Mouse (Mus musculus) layer of hippocampus, postnatal 36 days (tissue): ENCODE measurements around the gene Lcmt1. TPM values are rescaled to one million over a fixed set of nuclear protein-coding genes. Genes with fewer than 3 reads are reported as not detected.
A peak's percentile ranks its signal among the peaks of the same experiment; 100 is the strongest.

Experiments
- DNase-seq, 2 experiments: peaks; one replicate each; pipeline ENCODE4 v3.0.0; 2022
- total RNA-seq, 2 experiments: library from RNA; stranded (reverse); gene quantifications; 2 replicates each; pipeline ENCODE4 v1.2.3; 2021

The Lcmt1 gene
- total RNA-seq = 10 to 100 TPM; 86.7 to 91.0 TPM

DNA sequence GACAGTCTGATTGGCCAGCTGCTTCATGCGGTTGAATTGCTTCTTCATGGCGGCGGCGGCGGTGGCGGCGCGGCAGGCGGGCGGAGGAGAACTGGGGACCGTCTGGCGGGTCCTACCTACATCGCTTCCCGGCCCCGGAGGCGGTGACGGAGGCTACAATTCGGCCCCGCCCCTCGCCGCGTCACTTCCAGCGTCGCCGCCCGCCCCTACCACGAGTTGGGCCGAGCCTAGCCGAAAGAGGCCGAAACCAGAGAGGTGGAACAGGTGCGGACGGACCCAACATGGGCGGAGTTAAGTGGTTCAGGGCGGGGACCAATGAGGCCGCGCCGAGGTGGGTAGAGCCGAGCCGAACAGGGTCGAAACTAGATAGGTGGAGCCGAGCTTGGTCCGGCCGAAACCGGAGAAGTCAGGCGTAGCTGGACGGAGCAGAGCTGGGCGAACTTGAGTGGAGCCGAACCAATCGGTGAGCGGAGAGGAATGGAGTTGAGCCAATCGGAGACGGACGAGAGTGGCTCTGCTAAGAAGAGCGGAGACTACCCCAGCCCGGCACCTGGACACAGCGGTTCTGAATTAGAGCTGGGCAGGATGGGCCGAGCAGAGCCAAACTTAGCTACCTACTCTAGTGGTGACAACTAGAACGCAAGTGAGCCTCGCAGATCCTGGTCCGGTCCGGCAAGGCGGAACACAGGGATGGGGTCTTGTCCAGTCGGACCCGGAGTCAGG lies at the start of gene Lcmt1, which contains the start of gene Arhgap17:
Lcmt1 (plus strand) TSS at position 26 of the 723 bp plus-strand sequence.
Arhgap17 (minus strand) TSS at position 157 of the 723 bp plus-strand sequence.
- DNase-seq = peak; percentile 94 to 95

DNA sequence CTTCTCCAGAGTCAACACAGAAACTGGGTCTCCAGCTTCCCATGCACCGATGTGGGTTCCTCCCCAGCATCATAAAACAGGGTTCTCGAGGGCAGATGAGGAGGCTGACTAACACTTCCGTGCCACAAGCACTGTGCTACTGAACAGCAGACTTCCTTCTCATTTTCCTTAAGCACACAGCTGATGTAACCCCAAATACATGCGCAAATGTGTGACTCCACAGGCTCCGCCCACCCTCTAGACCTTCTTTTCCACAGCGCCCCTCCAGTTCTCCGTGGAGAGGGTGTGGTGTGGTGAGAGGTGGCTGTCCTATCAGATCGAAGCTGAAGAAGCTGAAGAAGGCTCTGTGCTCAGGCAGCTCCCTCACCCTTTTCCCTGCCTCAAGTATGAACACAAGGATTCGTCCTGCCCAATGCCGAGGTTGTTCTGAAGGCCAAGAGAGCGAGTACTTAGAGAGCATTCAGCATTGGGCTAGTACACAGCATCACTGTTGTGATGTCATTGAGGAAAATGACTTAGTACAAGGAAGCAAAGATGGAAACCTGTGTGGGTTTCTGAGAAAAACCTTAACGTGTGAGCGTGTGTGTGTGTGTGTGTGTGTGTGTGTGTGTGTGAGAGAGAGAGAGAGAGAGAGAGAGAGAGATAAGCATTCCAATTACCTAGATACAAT lies 47.0 kb upstream of the Lcmt1 start:
- DNase-seq = no peak

DNA sequence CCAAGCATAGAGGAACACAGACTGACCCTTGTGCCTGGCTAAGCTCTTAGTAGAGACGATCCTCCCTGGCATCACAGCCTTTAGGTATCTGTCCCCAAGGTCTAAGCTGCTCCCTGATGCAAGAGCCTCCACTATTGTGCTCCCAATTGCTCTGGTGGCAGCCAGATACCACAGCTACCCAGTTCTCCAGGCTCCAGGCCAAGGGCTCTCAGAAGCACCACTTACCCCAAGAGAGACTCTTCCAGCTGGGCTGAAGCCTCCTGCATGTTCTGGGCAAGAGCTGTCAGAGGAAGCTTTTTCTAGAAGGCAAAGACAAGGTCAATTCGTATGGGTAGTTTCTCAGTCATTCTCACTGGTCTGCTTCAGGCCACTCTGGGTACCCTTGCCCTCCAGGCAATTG lies 46.2 kb upstream of the Lcmt1 start:
- no peak for DNase-seq

DNA sequence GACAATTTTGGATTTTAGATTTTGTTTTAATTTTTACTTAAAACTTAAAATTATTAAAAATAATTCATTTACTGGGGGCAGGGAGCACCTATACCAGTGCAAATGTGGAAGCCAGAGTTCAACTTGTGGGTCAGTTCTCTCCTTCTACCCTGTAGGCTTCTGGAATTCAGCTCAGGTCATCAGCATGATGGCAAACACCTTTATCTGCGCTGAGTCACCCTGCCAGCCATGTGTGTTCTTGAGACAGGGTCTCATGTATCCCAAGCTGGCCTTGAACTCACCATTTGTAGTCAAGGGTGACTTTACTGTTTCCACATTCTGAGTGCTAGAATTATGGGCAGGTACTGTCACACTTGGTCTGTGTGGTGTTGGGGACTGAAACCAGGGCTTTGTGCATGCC lies 45.5 kb upstream of the Lcmt1 start:
- DNase-seq = no peak

DNA sequence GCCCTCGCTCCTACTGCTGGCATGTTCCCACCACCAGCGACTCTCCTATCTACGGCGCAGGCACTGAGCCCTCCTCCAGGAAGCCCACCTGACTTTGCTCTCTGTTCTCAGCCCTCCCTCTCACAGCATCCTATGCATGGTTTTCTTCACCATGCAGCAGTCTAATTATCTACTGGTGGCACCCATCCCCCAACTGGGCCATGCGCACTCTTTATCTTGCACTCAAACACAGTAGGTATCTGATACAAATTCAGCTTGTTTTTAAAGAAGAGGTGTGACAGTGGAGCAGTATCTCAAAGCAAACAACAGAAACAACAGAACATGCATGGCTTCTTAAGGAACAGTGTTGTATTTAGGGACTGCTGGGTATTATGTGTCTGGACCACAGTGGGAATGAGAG lies 43.5 kb upstream of the Lcmt1 start:
- DNase-seq = no peak

DNA sequence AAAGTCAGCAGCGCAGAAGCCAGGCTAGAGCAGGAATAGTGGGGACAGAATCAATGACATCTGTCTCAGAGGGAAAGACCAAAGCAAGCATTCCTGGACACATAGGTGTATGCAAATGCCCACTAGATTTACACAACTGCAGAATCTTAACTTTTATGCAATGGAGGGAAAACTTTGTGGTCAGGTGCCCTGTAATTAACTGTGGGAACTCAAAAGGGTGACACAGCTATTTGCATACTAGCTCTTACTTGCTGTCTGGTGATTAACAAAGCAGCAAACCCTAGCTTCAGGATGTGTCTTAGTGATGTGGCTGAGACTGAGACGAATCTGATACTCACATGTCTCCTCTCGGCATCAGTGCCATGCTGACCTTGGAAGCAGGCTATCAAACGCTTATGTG lies 42.7 kb upstream of the Lcmt1 start:
- DNase-seq = no peak

DNA sequence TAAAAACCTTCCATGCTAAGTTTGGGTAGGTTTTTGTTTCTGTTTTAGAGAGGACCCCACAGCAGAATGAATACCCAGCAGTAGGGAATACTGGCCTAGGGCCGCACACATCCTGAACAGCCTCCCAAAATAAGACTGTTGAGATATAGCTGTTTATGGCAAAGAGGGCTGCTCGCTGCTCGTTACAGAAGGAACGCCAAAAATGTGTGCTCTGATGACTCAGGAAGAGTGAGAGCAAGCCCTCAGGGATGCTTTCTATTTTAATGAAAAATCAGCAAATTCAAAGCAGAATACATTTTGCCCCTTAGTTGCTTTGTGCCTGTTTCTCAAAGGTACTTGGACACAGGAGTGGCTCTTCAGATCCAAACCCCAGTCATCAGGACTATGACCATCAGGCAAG lies 41.7 kb upstream of the Lcmt1 start:
- DNase-seq = no peak

DNA sequence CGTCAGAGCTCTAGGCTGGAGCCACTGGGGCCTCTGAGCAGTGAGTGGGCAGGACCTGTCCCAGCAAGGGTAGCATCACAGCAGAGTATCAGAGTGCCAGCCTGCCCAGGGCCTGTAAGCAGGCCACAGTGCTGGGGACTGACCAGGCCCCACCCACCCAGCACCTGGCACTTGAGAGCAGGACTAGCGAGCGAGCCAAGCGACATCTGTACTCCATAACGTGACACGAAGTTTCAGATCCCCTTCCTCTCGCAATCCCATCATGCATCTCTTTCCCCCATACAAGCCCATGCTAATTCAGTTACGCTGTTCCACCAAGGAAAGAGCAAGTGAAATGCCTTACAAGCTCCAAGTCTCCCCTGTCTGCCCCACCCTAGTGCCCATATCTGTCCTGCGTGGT lies 39.1 kb upstream of the Lcmt1 start:
- DNase-seq = no peak

DNA sequence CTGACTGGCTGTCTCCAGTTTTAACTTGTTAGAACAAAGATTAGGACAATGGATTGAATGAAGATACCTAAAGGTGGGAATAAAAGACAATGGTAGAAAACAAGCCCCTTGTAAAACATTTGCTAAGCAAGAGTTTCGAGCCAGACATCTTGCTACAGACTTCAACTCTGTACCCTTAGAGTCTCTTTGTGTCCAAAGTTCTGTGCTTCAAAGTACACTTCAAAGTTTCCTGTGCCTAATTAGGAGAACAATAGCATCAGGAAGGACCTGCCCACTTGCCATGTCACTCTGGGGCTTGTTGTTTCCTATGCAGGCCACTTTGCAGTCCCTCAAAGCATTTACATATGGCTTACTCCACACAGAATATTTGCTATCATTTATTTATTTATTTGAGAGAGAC lies 33.3 kb upstream of the Lcmt1 start:
- no peak for DNase-seq

DNA sequence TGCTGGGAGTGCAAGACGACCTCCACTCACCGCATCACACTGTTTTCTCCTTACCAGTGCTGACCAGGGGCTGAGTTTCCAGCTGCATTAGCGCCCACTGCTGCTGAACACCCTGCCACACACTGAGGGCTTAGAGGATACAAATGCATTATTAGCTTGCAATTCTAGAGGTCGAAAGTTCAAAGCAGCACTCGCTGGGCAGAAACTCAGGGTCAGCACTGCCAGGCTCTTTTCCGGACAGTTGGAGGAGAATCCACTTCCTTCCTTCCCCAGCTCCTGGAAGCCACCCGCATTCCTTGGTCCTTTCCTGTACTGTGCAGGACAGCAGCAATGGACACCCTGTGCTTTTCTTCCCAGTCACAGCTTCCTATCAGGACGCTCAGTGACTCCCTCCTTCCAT lies 31.2 kb upstream of the Lcmt1 start:
- no peak for DNase-seq

DNA sequence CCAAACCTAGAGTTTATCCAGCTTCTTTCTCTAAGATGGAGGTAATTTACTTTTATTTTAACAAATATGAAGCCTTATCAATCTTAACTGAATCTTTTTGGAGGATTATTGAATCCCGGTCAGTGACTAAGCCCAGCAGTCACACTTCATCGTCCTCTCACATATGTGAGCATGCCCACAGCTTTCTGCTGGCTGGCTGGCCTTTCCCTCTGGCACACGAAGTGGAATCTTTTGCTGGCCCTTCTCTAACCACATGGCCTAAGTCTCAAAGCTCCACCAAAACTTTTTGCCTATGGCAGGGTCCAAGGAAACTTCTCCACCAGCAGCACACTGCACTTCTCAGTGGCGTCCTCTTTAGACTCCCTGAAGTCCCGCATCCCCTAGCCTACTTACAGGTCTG lies 27.7 kb upstream of the Lcmt1 start:
- DNase-seq = no peak

DNA sequence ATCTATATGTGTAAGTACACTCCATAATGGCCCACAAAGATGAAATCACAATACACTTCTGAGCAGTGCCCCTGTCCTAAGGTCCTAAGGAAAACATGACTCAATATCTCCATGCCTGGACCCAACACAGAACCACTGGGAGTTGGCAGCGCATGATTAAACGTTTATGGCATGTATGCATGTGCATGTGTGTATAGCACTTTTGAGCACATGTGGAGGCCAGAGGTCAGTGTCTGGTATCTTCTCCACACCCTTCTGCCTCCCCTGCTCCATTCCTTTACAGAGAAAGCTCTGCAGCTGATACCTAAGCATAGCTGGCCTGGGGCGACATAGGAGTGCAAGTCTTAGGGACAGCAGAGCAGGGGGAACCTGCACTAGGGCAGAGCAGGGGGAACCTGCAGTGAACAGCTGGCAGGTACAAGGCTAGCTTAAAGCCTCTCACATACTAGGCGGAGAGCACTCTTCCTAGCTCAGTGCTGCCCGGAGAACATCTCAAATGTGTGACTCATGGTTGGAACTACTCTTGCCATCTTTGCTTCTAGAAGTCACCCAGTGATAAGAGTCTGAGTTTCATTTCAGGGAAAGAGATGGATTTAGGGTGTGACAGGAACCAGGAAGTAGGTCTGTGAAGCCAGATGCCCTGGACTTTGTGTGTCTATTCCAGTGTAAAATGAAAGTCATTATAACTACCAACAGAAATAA lies 25.4 kb upstream of the Lcmt1 start:
- no peak for DNase-seq

DNA sequence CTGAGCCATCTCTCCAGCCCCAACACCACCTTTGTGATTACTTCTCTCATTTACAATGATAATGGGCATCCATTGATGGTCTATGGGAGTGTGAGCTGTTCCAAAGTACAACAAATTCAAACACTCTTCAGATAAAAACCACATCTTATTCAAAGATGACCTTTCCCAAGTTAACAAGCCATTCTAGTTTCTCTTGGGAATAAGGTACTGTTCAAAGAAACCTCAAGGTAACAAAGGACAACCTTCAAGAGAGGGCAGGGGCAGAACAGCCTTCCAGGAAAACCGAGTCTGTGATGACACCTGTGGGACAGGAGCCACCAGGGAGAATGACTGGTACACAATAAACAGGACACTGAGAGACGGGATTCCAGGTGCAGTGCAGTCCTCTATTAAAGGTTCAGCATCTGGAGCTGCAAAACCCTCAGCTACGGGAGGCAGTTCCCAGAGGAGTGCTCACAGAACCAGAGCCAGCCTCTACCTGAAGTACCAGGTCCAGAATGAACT lies 24.5 kb upstream of the Lcmt1 start:
- no peak for DNase-seq

DNA sequence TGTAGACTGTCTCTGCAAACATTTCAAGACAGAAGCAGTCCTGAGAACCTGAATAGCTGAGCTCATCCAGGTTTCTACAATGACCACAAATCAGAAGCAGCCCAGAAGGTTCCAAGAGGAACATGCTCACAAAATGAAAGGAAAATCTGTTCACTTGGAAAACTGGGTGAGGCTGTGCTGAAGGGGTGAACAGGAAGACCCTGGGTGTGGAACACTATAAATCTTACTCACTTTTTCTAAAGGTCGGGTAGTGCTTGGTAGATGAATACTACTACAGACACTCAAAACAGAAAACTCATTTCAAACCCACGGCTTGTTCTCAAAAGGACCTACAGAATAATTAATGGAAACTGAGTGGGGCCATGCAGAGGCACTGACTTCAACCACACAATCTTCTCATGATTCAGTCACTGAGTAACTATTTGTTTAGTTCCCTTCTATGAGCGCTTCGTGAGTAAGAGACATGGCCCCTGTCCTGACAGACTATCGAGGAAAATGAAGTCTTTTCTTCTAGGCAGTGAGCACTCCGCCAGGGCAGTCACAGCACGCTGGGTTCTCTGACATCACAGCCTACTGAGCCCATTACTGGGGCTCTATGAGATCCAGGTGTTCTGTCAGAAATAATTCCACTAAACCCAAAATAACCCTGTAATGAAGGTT lies 22.8 kb upstream of the Lcmt1 start:
- no peak for DNase-seq

DNA sequence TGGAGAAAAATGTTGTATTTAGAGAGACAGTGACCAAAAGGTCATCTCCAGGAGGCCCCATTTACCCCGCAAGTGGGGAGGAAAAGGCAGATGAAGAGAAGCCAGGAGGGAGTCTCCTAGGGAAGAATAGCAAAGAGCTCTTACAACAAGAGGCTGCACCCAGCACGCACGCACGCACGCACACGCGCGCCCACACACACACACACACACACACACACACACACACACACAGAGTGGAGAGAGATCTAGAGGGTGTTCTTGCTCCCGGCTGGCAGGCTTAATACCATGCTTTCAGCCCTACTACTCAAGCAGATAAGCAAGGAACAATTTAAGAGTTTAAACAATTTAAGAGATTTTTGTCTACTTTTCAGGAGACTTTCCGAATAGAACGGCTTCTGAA lies 19.8 kb upstream of the Lcmt1 start:
- no peak for DNase-seq

DNA sequence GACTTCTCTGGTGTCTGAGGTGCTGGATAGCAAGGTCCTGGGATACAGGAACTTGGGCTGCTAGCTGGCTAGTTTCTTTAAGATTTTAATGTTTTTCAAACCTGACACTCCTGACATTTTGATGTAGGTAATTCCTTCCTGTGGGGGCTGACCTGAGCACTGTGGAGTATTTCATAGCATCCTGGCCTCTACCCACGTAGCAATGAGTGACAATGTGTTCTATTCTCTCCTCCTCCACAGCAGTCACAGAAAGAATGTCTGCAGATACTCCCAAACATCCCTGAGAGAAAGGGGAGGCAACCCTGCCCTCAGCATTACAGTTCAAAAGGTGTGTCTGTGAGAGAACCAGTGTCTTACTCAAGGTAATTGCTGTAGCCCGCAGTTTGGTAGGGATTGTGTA lies 19.3 kb upstream of the Lcmt1 start:
- no peak for DNase-seq

DNA sequence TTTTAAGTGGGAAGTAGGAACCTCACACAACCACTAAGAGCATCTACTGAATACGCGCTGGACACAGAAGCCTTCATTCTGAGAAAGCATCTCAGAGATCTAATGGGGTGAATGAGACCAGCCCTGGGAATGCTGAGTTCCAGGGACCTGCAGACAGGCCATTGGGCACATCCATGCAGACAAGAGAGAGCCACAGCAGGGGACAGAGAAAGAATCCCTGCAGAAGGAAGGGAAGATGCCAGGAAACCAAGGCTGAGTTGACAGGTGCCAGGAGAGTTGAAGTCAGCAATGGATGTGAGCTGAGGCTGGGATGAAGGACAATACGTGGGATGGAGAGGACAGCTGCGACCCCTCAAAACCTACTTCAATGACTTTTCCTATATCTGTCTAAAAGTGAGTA lies 16.5 kb upstream of the Lcmt1 start:
- DNase-seq = no peak

DNA sequence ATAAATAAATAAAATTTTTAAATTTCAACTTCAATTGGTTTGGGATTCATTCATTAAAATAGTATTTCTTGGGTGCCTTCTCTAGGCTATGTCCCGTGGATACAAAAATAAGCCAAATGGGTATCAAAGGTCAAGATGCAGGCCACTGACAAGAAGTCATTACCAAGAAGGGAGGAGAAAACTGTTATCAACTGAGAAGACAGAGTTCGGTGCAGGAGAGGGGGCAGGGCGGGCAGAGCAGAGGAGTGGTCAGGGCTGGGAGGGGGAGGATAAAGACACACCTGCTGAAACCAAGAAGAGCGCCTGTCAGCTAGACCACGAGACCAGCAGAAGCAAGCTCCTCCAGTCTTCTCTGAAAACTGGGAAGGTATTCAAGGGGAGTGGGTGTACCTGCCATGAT lies 15.7 kb upstream of the Lcmt1 start:
- no peak for DNase-seq

DNA sequence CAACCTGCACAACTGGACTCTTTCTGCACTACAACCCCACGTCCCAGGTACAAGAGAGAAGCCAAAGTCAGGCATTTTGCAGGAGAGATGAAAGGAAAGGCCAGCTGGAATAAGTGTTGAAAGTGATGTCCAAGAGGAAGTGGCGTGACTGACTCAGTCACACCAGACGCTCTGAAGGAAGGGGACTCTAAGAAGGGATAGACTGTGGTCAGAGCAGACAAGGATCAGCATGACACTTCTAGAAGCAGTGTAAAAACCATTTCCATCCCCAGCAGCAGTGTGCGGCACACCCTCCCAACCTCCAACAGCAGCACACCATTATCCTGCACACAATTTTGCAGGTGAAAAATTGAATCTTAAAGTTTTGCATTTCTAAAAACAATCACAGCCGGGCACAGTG lies 15.2 kb upstream of the Lcmt1 start:
- DNase-seq = no peak

DNA sequence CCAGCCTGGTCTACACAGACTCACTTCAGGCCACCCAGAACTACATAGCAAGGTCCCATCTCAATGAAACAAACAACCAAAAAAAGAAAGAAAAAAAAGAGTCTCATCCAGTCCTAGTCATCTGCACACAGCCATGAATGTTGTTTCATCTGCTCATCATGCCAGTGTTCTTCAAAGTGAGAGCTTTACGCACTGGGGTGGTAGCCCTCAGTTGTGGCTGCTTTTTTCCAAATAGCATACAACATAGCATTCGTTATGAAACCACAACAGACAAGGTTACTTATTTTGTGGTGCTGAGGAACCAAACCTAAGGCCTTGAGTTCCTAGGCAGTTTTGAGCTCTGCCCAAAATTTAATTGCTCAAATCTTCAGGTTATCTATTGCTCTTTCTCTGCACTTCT lies 14.7 kb upstream of the Lcmt1 start:
- no peak for DNase-seq

DNA sequence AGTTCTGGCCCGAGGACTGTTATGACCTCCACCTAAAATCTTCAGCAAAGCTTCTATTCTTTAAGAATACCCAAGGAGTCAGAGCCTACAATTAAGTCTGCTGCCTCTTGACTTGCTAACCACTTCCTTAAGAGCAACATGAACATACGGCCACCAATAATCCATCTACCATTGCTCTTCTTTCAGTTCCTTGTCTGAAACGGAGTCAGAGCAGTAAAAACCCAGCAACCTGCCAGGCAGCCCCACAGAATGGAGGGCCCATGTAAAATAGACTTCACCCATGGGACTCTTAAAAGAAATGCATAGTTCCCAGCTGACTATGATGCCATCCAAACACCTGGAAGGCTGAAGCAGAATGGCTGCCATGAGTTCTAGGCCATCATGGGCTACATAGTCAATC lies 13.4 kb upstream of the Lcmt1 start:
- DNase-seq = no peak

DNA sequence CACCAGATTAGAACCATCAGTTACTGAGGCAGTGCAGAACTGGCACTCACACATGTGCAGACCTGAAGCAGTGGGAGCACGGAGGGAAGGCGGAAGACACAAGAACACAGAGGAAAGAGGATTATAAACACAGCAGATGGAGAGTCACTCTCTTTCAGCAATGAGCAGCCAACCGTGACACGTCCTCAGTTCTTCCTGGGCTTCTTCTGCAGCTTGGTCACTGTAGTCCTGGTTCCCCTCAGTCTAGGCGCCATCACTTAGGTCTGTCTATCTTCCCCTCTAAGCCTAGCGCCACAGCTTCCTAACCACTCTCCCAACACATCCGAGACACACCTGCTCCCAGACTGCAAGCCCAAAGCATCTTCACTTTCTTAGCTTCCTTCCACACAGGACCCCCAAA lies 10.5 kb upstream of the Lcmt1 start:
- DNase-seq = no peak

DNA sequence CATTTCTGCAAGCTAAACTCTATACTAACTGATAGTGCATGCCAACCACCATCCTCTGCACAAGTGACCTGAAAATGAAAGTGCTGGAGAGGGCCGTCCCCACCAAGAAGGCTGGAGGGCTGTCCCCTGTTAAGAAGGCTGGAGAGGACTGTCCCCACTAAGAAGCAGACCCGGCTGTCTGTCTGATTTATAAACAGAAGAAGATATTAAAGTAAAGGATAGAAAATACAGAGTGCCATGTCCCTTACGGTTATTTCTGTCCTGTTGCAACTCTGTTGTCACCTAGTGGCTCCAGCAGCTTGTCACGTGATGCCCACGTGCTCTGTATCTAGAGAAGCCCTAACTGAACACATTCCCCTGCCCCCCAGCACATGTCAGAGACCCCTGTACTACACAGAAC lies 9.4 kb upstream of the Lcmt1 start:
- DNase-seq = no peak
